Mouse (Mus musculus) ES-E14 (cell line): ENCODE data around the gene Mocs1.

ENCODE experiments used
- CHD2 ChIP-seq: IDR thresholded peaks from 2 replicates; pipeline ENCODE4 v1.6.1; 2014; ENCODE audit warnings: mild to moderate bottlenecking, low read depth, low read length, inconsistent platforms
- ZC3H11A ChIP-seq: IDR thresholded peaks from 2 replicates; pipeline ENCODE4 v1.6.1; 2012; ENCODE audit warnings: low read depth, mild to moderate bottlenecking, inconsistent platforms, low read length, borderline replicate concordance

- TF ChIP-seq CHD2 (no peak), ZC3H11A (no peak)
Measured at GRCm38 (mm10) chr17:49422286-49423066, 5.7 kb upstream of the Mocs1 start.
